Mouse (Mus musculus) megakaryocyte, embryonic 14.5 days (primary cell): ENCODE results near the gene Ptprm.

Source experiments
- FLI1 ChIP-seq: IDR thresholded peaks from 2 replicates; pipeline ENCODE4 v1.6.1; 2012; ENCODE audit warnings: low read length, inconsistent platforms, mixed read lengths
- GATA1 ChIP-seq: IDR thresholded peaks from 3 replicates; pipeline ENCODE4 v1.6.1; 2012; ENCODE audit warnings: mixed read lengths, low read length, inconsistent platforms, borderline replicate concordance

DNA sequence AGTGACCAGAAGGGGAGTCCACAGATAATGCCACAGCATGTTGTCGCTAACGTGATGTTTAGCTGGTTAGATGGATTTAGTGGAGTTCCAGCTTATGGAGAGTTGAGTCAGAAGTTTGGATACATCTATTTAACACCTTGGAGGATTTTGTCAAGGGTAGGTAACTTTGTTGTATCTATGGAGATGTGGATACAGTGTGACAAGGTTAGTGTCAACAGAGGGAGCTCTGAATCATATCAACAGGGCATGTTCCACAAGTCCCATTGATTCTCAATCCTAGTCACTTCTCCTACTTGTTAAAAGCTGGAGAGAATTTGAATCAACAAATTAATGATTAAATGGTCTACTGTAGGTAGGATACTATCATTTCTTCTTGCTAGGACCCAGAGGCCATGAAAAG is 394.4 kb downstream of the Ptprm start:
- TF ChIP-seq GATA1: no peak
- TF ChIP-seq FLI1: no peak
